Mouse (Mus musculus) frontal cortex, adult (tissue): Measurements from ENCODE around the gene Parp14.
"Not testable (repeated sequence)": the region's sequence is repeated elsewhere in the genome, so short reads cannot be mapped to it uniquely, and the experiment has no call there.

Experiments used
- ATAC-seq: cut with Nextera tagmentation; 2 replicates; pipeline ENCODE4 v1.9.2; 2017; ENCODE audit warnings: mild to moderate bottlenecking, moderate library complexity, mixed read lengths; ENCODE audit not compliant: low TSS enrichment

The Parp14 gene

GRCm38 (mm10) chr16:35871048-35871851 is at the start of gene Parp14:
Parp14 (minus strand) TSS chr16:35871544.
- 0 out of 2 replicates have a peak, but pooled peaks have one; percentile 58 for ATAC-seq

- ATAC-seq = no peak
These were observed 47.6 kb upstream of the Parp14 start for GRCm38 (mm10) chr16:35918721-35919543.

GRCm38 (mm10) chr16:35914301-35914700 is 43.0 kb upstream of the Parp14 start:
- ATAC-seq = no peak

GRCm38 (mm10) chr16:35913526-35913925 is 42.2 kb upstream of the Parp14 start:
- ATAC-seq = no peak

- ATAC-seq = no peak
These were observed 40.1 kb upstream of the Parp14 start for GRCm38 (mm10) chr16:35911449-35911848.

GRCm38 (mm10) chr16:35907432-35908201 is 36.3 kb upstream of the Parp14 start:
- ATAC-seq = no peak

GRCm38 (mm10) chr16:35906887-35907286 is 35.5 kb upstream of the Parp14 start:
- ATAC-seq = no peak

GRCm38 (mm10) chr16:35905819-35906485 is 34.6 kb upstream of the Parp14 start:
- no peak for ATAC-seq

GRCm38 (mm10) chr16:35905355-35905754 is 34.0 kb upstream of the Parp14 start:
- ATAC-seq = no peak

- no peak for ATAC-seq
These were observed 32.9 kb upstream of the Parp14 start for GRCm38 (mm10) chr16:35904121-35904736.

GRCm38 (mm10) chr16:35903014-35903640 is 31.8 kb upstream of the Parp14 start:
- ATAC-seq = no peak

- ATAC-seq = no peak
These were observed 29.2 kb upstream of the Parp14 start for GRCm38 (mm10) chr16:35900541-35900940.

GRCm38 (mm10) chr16:35894997-35895396 is 23.7 kb upstream of the Parp14 start:
- ATAC-seq = no peak

GRCm38 (mm10) chr16:35891603-35892002 is 20.3 kb upstream of the Parp14 start:
- ATAC-seq = not testable (repeated sequence)

- ATAC-seq = no peak
These were observed 19.3 kb upstream of the Parp14 start for GRCm38 (mm10) chr16:35890645-35891044.

- no peak for ATAC-seq
These were observed 17.6 kb upstream of the Parp14 start for GRCm38 (mm10) chr16:35888910-35889309.

- no peak for ATAC-seq
These were observed 16.8 kb upstream of the Parp14 start for GRCm38 (mm10) chr16:35888174-35888573.

- ATAC-seq = no peak
These were observed 3.1 kb upstream of the Parp14 start for GRCm38 (mm10) chr16:35874416-35874815.

- no peak for ATAC-seq
These were observed 1.2 kb upstream of the Parp14 start for GRCm38 (mm10) chr16:35872410-35873006.

GRCm38 (mm10) chr16:35871898-35872297 is 554 bp upstream of the Parp14 start:
- no peak for ATAC-seq
